Mouse (Mus musculus) small intestine, adult 2 months (tissue): ENCODE data around the gene Stk35. TPM values are rescaled to one million over a fixed set of nuclear protein-coding genes. Genes with fewer than 3 reads are reported as not detected.

Source experiments
- H3K27ac ChIP-seq: fragments of 200-500 bp; 2 replicates; pipeline ENCODE4 v1.5.1; 2012; ENCODE audit warnings: low read depth, low read length, control low read depth, inconsistent platforms; ENCODE audit not compliant: insufficient read depth
- H3K27me3 ChIP-seq: fragments of 200-500 bp; 2 replicates; pipeline ENCODE4 v1.6.1; 2012; ENCODE audit warnings: mild to moderate bottlenecking, moderate library complexity, low read length, inconsistent platforms; ENCODE audit not compliant: control insufficient read depth, insufficient read depth
- H3K36me3 ChIP-seq: fragments of 200-500 bp; 2 replicates; pipeline ENCODE4 v1.6.1; 2012; ENCODE audit warnings: mild to moderate bottlenecking, low read length, control low read depth, inconsistent platforms; ENCODE audit not compliant: control insufficient read depth, insufficient read depth
- H3K4me1 ChIP-seq: fragments of 200-500 bp; 2 replicates; pipeline ENCODE4 v1.6.1; 2012; ENCODE audit warnings: low read length, inconsistent platforms, mixed read lengths; ENCODE audit not compliant: control insufficient read depth, insufficient read depth, insufficient read length
- H3K4me3 ChIP-seq: fragments of 200-500 bp; 2 replicates; pipeline ENCODE4 v1.5.1; 2012; ENCODE audit warnings: low read depth, mild to moderate bottlenecking, control low read depth, inconsistent platforms, low read length, moderate library complexity
- CTCF ChIP-seq: fragments of 200-500 bp; IDR thresholded peaks from 2 replicates; pipeline ENCODE4 v1.5.1; 2012; ENCODE audit warnings: low read depth, mild to moderate bottlenecking, control low read depth, inconsistent platforms, low read length, moderate library complexity, mixed read lengths; ENCODE audit not compliant: insufficient replicate concordance, insufficient read length; ENCODE audit errors: extremely low read depth
- POLR2A ChIP-seq: fragments of 200-500 bp; IDR thresholded peaks from 2 replicates; pipeline ENCODE4 v1.6.1; 2012; ENCODE audit warnings: low read depth, mild to moderate bottlenecking, control low read depth, inconsistent platforms, low read length, moderate library complexity
- WGBS: fragments of 180-500 bp; shearing (Covaris S2); methylation state at CpG from one replicate; pipeline ENCODE4 v1.1.7; 2018; 5-methylcytosine and 5-hydroxymethylcytosine counted together
- polyA plus RNA-seq: library from polyadenylated mRNA; depleted of rRNA; stranded (reverse); fragments of >200 nt; gene quantifications from 2 replicates; pipeline ENCODE4 v1.2.3, GENCODE M21; 2012; rRNA removed

Gene Stk35
- 9.2 and 16.7 TPM in 2 replicates for polyA plus RNA-seq

GRCm38 (mm10) chr2:129800271-129800903 is at the start of gene Stk35:
Gene Stk35 (plus strand): TSS chr2:129800517.
- peaks cover 9% of the 10 kb centered on the region; the same call in 1 of the 2 replicates for H3K4me1 ChIP-seq
- H3K27ac ChIP-seq = peak within 1 kb of the TSS; percentile 94
- peaks cover 4% of the 10 kb centered on the region; the same call in 1 of the 2 replicates for H3K36me3 ChIP-seq
- TF ChIP-seq CTCF = no peak
- no peak for TF ChIP-seq POLR2A
- H3K27me3 ChIP-seq = no peaks in the 10 kb centered on the region
- WGBS = under 1% methylated on average over 63 of the region's 63 CpGs
- H3K4me3 ChIP-seq = peak within 1 kb of the TSS; percentile 92

- H3K27ac ChIP-seq = no peak overlapping the region
- no peaks in the 10 kb centered on the region for H3K36me3 ChIP-seq
- H3K27me3 ChIP-seq = no peaks in the 10 kb centered on the region
- H3K4me1 ChIP-seq = no peaks in the 10 kb centered on the region
- TF ChIP-seq POLR2A = no peak
- TF ChIP-seq CTCF = no peak
- H3K4me3 ChIP-seq = no peak overlapping the region
- WGBS = 59% methylated on average over 1 of the region's 1 CpGs
These were observed 18.3 kb upstream of the Stk35 start for GRCm38 (mm10) chr2:129782046-129782445.

- Histone ChIP-seq H3K4me3 (no peak overlapping the region), H3K27me3 (no peaks in the 10 kb centered on the region; the same call in 1 of the 2 replicates), H3K36me3 (no peaks in the 10 kb centered on the region), H3K4me1 (peaks cover 4% of the 10 kb centered on the region; the same call in 1 of the 2 replicates), H3K27ac (no peak overlapping the region)
- TF ChIP-seq POLR2A (no peak), CTCF (no peak)
- WGBS = 90% methylated on average over 2 of the region's 2 CpGs
These were observed 3.8 kb upstream of the Stk35 start for GRCm38 (mm10) chr2:129796501-129796900.

GRCm38 (mm10) chr2:129797709-129798108 is 2.6 kb upstream of the Stk35 start:
- no peak overlapping the region for H3K27ac ChIP-seq
- H3K4me3 ChIP-seq = no peak overlapping the region
- no peaks in the 10 kb centered on the region; the same call in 1 of the 2 replicates for H3K27me3 ChIP-seq
- H3K36me3 ChIP-seq = peaks cover 2% of the 10 kb centered on the region; the same call in 1 of the 2 replicates
- 66% methylated on average over 3 of the region's 3 CpGs for WGBS
- H3K4me1 ChIP-seq = peaks cover 9% of the 10 kb centered on the region; the same call in 1 of the 2 replicates
- TF ChIP-seq CTCF = no peak

GRCm38 (mm10) chr2:129798410-129798809 is 1.9 kb upstream of the Stk35 start:
- H3K27ac ChIP-seq = no peak overlapping the region
- H3K36me3 ChIP-seq = peaks cover 2% of the 10 kb centered on the region; the same call in 1 of the 2 replicates
- peaks cover 9% of the 10 kb centered on the region; the same call in 1 of the 2 replicates for H3K4me1 ChIP-seq
- H3K27me3 ChIP-seq = no peaks in the 10 kb centered on the region; the same call in 1 of the 2 replicates
- no peak overlapping the region for H3K4me3 ChIP-seq
- TF ChIP-seq CTCF = no peak
- TF ChIP-seq POLR2A = no peak

- WGBS = under 1% methylated on average over 32 of the region's 32 CpGs
- Histone ChIP-seq H3K4me3 (peak overlapping the region; percentile 92), H3K4me1 (peaks cover 9% of the 10 kb centered on the region; the same call in 1 of the 2 replicates), H3K27me3 (no peaks in the 10 kb centered on the region), H3K36me3 (peaks cover 7% of the 10 kb centered on the region; the same call in 1 of the 2 replicates), H3K27ac (peak overlapping the region; percentile 94)
- TF ChIP-seq POLR2A (peak; percentile 36; the same call in 1 of the 2 replicates), CTCF (no peak)
These were observed 550 bp downstream of the Stk35 start for GRCm38 (mm10) chr2:129800904-129801230.

- H3K4me3 ChIP-seq = peak overlapping the region; percentile 92
- no peaks in the 10 kb centered on the region for H3K27me3 ChIP-seq
- H3K4me1 ChIP-seq = peaks cover 9% of the 10 kb centered on the region; the same call in 1 of the 2 replicates
- peaks cover 8% of the 10 kb centered on the region; the same call in 1 of the 2 replicates for H3K36me3 ChIP-seq
- H3K27ac ChIP-seq = peak overlapping the region; percentile 94
- peak; percentile 0; the same call in 1 of the 2 replicates for TF ChIP-seq POLR2A
- TF ChIP-seq CTCF = no peak
- under 1% methylated on average over 73 of the region's 73 CpGs for WGBS
These were observed 1.1 kb downstream of the Stk35 start for GRCm38 (mm10) chr2:129801231-129802029.
